Mouse (Mus musculus) hindbrain, embryonic 16.5 days (tissue): ENCODE data around the gene Map4k4. TPM values are rescaled to one million over a fixed set of nuclear protein-coding genes. Genes with fewer than 3 reads are reported as not detected.

Experiments used
- ATAC-seq: fragments of 200-750 bp; cut with Nextera tagmentation; 2 replicates; pipeline ENCODE4 v1.8.0; 2017; ENCODE audit warnings: moderate TSS enrichment, moderate library complexity
- H3K27ac ChIP-seq: fragments of 300-500 bp; sonication (generic); 2 replicates; pipeline ENCODE4 v1.5.1; 2014; ENCODE audit warnings: low read depth, mild to moderate bottlenecking, control low read depth, low read length, moderate library complexity
- H3K27me3 ChIP-seq: fragments of 300-500 bp; sonication (generic); replicated peaks from 2 replicates; pipeline ENCODE4 v1.6.1; 2014; ENCODE audit warnings: low read length; ENCODE audit not compliant: control insufficient read depth, insufficient read depth
- H3K36me3 ChIP-seq: fragments of 300-500 bp; sonication (generic); 2 replicates; pipeline ENCODE4 v1.6.1; 2014; ENCODE audit warnings: mild to moderate bottlenecking, low read length, moderate library complexity, mixed read lengths; ENCODE audit not compliant: control insufficient read depth, insufficient read depth
- H3K4me1 ChIP-seq: fragments of 300-500 bp; sonication (generic); 2 replicates; pipeline ENCODE4 v1.6.1; 2014; ENCODE audit warnings: low read depth, low read length; ENCODE audit not compliant: control insufficient read depth, insufficient read depth
- H3K4me2 ChIP-seq: fragments of 300-500 bp; sonication (generic); 2 replicates; pipeline ENCODE4 v1.6.1; 2014; ENCODE audit warnings: mild to moderate bottlenecking, low read length, control low read depth, moderate library complexity
- H3K4me3 ChIP-seq: fragments of 300-500 bp; sonication (generic); 2 replicates; pipeline ENCODE4 v1.5.1; 2014; ENCODE audit warnings: mild to moderate bottlenecking, low read length, control low read depth, moderate library complexity
- H3K9ac ChIP-seq: fragments of 300-500 bp; sonication (generic); 2 replicates; pipeline ENCODE4 v1.6.1; 2014; ENCODE audit warnings: low read depth, mild to moderate bottlenecking, control low read depth, low read length, moderate library complexity
- H3K9me3 ChIP-seq: fragments of 300-500 bp; sonication (generic); 2 replicates; pipeline ENCODE4 v1.6.1; 2014; ENCODE audit warnings: mild to moderate bottlenecking, low read length, moderate library complexity; ENCODE audit not compliant: control insufficient read depth
- WGBS: fragments of 180-500 bp; shearing (Covaris S2); extraction: QIAGEN DNeasy Blood & Tissue Kit; methylation state at CpG from one replicate; pipeline ENCODE4 v1.1.7; 2014; 5-methylcytosine and 5-hydroxymethylcytosine counted together
- polyA plus RNA-seq: library from polyadenylated mRNA; unstranded; fragments of >200 nt; fragmentation: Nextera tagmentation; extraction: Ambion mirVana; gene quantifications from 2 replicates; pipeline ENCODE4 v1.2.1, GENCODE M21; 2015

The Map4k4 gene
- polyA plus RNA-seq, 1 experiment from 2014 or later = 21.7 TPM

DNA sequence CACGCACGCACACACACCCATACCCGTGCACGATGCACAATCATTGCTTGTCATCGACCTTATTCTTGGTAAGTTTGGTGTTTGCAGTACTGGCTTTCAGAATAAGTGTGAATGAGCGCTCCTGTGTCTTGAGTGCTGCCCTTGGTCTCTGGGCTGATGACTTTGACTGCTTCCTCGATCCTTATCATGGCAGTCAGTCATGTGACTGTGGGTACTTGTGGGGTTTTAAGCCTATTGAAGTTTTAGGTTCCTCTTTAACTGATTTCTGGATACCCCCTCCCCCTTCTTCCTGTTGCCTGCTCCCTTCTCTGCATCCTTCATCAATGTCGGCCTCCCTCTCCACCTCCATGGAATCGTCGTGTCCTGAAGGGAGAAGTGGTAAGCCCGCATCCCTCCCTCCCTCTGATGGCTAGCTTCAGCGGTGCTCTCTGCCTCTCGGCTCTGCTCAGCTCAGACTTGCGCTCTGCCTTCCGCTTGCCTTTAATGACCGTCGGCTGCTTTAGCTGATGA, 107.3 kb downstream of the Map4k4 start:
- no peaks in the 10 kb centered on the region for H3K9me3 ChIP-seq
- no peaks in the 10 kb centered on the region for H3K4me1 ChIP-seq
- no peak overlapping the region for H3K9ac ChIP-seq
- no peak for ATAC-seq
- H3K4me3 ChIP-seq = no peak overlapping the region
- no peaks in the 10 kb centered on the region for H3K27me3 ChIP-seq
- H3K27ac ChIP-seq = no peak overlapping the region
- H3K4me2 ChIP-seq = no peak overlapping the region
- H3K36me3 ChIP-seq = peaks cover 71% of the 10 kb centered on the region
- 77% methylated on average over 17 of the region's 17 CpGs for WGBS

DNA sequence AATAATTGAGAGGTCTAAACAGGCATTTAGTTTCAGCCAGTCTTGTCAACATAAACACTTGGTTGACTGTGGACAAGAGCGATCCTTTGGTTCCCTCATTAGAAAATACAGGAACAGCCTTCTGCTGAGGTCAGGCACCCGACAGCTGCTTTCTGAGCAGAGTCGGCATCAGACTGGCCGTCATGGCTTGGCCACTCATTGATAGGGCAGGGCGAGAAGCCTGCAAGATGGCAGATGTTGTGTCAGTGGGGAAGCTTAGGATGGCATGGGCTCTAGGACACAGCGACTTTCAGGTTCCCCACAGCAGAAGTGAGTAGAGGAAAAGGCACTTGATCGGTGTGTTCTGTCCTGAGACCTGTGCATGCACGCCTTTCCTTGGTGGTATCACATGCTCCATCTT, 112.0 kb downstream of the Map4k4 start:
- Histone ChIP-seq H3K9ac (no peak overlapping the region), H3K4me2 (no peak overlapping the region), H3K9me3 (no peaks in the 10 kb centered on the region), H3K36me3 (peaks cover 66% of the 10 kb centered on the region), H3K27ac (no peak overlapping the region), H3K27me3 (no peaks in the 10 kb centered on the region), H3K4me3 (no peak overlapping the region), H3K4me1 (no peaks in the 10 kb centered on the region)
- ATAC-seq = no peak
- WGBS = 86% methylated on average over 8 of the region's 8 CpGs

- Histone ChIP-seq H3K9me3 (no peaks in the 10 kb centered on the region), H3K36me3 (peaks cover 65% of the 10 kb centered on the region), H3K4me1 (no peaks in the 10 kb centered on the region), H3K4me2 (no peak overlapping the region), H3K27me3 (no peaks in the 10 kb centered on the region), H3K9ac (no peak overlapping the region), H3K4me3 (no peak overlapping the region), H3K27ac (no peak overlapping the region; the same call in 1 of the 2 replicates)
- WGBS = 81% methylated on average over 7 of the region's 7 CpGs
- ATAC-seq = peak; percentile 51; the same call in 1 of the 2 replicates
Observed at GRCm38 (mm10) chr1:40015066-40015678, 114.5 kb downstream of the Map4k4 start.

DNA sequence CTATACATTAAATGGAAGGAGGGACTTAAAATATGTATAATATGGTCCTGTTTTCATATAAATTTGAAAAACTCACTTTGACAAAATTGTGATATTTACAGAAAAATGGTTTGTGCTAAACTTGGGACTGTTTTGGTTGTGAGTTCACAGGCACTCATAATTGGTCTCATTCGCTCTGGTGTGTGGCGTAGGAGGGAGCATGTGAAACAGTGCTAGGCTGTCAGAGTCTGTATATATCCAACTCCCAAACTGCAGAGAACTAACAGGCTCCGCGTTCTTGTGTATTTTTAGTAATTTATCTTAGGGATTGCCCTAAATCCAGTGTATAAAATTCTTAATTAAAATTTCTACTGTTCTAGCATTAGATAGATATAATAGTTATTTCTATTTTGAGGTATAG, 120.9 kb downstream of the Map4k4 start:
- no peak for ATAC-seq
- no peak overlapping the region for H3K4me2 ChIP-seq
- no peaks in the 10 kb centered on the region for H3K27me3 ChIP-seq
- no peak overlapping the region for H3K27ac ChIP-seq
- no peaks in the 10 kb centered on the region for H3K4me1 ChIP-seq
- no peaks in the 10 kb centered on the region for H3K9me3 ChIP-seq
- no peak overlapping the region for H3K4me3 ChIP-seq
- peaks cover 49% of the 10 kb centered on the region for H3K36me3 ChIP-seq
- 97% methylated on average over 4 of the region's 4 CpGs for WGBS
- no peak overlapping the region for H3K9ac ChIP-seq

DNA sequence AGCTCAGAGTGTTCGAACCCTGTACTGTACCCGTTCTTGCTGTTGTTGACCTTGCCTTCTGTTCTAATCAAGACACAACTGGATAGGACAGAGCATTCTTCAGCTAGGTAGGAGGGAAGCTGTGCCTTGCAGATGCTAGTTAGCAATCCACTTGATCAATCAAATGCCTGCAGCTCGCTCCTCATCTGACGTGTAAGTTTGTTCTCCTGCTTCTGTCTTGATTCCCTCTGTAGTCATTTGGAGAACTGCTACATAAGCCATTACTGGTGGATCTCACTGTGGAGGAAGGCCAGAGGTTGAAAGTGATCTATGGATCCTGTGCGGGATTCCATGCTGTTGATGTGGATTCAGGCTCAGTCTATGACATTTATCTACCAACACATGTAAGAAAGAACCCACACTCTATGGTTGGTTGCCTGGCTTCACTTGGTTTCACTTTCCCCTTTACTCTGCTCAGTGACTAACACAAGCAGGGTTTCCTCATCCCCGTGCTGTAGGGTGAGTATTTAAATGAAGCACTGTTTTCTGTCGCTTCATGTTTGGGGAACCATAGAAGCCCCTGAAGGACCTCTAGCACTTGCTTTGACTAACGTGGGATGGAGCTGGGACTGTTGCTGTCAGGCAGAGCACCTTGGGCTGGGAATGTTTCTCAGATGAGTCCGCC, 121.9 kb downstream of the Map4k4 start:
- H3K36me3 ChIP-seq = peaks cover 39% of the 10 kb centered on the region

DNA sequence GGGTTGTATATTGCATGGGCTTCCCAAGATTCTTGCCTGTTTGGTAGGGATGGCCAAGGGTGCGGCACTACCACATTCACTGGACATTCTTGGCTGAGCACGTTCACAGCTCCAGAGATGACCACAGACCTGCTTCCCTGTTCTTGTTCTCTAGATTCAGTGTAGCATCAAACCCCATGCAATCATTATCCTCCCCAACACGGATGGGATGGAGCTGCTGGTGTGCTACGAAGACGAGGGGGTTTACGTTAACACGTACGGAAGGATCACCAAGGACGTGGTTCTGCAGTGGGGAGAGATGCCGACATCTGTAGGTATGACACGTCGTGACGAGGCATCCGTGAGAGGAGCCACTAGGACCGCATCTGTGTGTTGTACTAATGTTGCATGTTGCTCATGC, 122.5 kb downstream of the Map4k4 start:
- no peak for ATAC-seq
- H3K4me2 ChIP-seq = no peak overlapping the region
- WGBS = 94% methylated on average over 15 of the region's 15 CpGs
- peaks cover 34% of the 10 kb centered on the region for H3K36me3 ChIP-seq
- no peak overlapping the region for H3K27ac ChIP-seq
- no peak overlapping the region for H3K9ac ChIP-seq
- H3K4me3 ChIP-seq = no peak overlapping the region
- H3K4me1 ChIP-seq = no peaks in the 10 kb centered on the region
- H3K27me3 ChIP-seq = no peaks in the 10 kb centered on the region
- no peaks in the 10 kb centered on the region for H3K9me3 ChIP-seq

More for the DNA sequence above, 121.9 kb downstream of the Map4k4 start:
- H3K27ac ChIP-seq = no peak overlapping the region
- no peak overlapping the region for H3K4me3 ChIP-seq
- H3K4me1 ChIP-seq = no peaks in the 10 kb centered on the region
- no peak overlapping the region for H3K4me2 ChIP-seq
- 93% methylated on average over 9 of the region's 9 CpGs for WGBS
- no peak overlapping the region for H3K9ac ChIP-seq
- no peak for ATAC-seq
- H3K9me3 ChIP-seq = no peaks in the 10 kb centered on the region
- H3K27me3 ChIP-seq = no peaks in the 10 kb centered on the region

DNA sequence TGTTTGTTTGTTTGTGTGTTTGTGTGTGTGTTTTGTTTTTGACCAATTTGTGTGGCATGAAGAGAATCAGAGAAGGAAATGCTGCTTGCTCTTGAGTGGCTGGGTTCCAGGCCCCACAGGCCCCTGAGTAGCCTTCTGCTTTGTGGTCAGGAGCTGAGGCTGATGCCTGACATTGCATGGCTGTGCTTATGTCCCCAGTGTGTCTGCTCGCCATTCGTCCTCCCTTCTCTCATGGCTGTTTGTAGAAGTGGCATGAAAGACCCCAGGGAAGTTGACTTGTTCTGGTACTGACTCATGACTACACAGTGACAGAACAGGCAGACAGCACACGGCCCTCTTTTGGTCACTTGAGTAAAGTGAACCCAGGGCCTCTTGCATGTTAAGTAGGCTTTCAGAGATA, 123.0 kb downstream of the Map4k4 start:
- no peak overlapping the region for H3K4me3 ChIP-seq
- peaks cover 34% of the 10 kb centered on the region for H3K36me3 ChIP-seq
- no peak overlapping the region for H3K4me2 ChIP-seq
- H3K27me3 ChIP-seq = no peaks in the 10 kb centered on the region
- H3K27ac ChIP-seq = no peak overlapping the region
- H3K9ac ChIP-seq = no peak overlapping the region
- H3K9me3 ChIP-seq = no peaks in the 10 kb centered on the region
- ATAC-seq = no peak
- H3K4me1 ChIP-seq = no peaks in the 10 kb centered on the region
- 75% methylated on average over 3 of the region's 3 CpGs for WGBS

- H3K36me3 ChIP-seq = peaks cover 31% of the 10 kb centered on the region
- no peaks in the 10 kb centered on the region for H3K27me3 ChIP-seq
- no peaks in the 10 kb centered on the region for H3K9me3 ChIP-seq
- H3K9ac ChIP-seq = no peak overlapping the region
- H3K27ac ChIP-seq = no peak overlapping the region
- ATAC-seq = no peak
- 93% methylated on average over 27 of the region's 27 CpGs for WGBS
- no peaks in the 10 kb centered on the region for H3K4me1 ChIP-seq
- H3K4me2 ChIP-seq = no peak overlapping the region
- no peak overlapping the region for H3K4me3 ChIP-seq
Observed at GRCm38 (mm10) chr1:40024554-40025320, 124.0 kb downstream of the Map4k4 start.

GRCm38 (mm10) chr1:40025416-40025815, 124.7 kb downstream of the Map4k4 start:
- Histone ChIP-seq H3K9me3 (no peaks in the 10 kb centered on the region), H3K4me2 (no peak overlapping the region), H3K4me3 (no peak overlapping the region), H3K4me1 (no peaks in the 10 kb centered on the region), H3K27ac (no peak overlapping the region), H3K9ac (no peak overlapping the region), H3K36me3 (peaks cover 31% of the 10 kb centered on the region), H3K27me3 (no peaks in the 10 kb centered on the region)
- WGBS = 91% methylated on average over 5 of the region's 5 CpGs
- ATAC-seq = no peak
